11 mouse cellular contexts compared by ENCODE assay signal in the genomic region with DNA sequence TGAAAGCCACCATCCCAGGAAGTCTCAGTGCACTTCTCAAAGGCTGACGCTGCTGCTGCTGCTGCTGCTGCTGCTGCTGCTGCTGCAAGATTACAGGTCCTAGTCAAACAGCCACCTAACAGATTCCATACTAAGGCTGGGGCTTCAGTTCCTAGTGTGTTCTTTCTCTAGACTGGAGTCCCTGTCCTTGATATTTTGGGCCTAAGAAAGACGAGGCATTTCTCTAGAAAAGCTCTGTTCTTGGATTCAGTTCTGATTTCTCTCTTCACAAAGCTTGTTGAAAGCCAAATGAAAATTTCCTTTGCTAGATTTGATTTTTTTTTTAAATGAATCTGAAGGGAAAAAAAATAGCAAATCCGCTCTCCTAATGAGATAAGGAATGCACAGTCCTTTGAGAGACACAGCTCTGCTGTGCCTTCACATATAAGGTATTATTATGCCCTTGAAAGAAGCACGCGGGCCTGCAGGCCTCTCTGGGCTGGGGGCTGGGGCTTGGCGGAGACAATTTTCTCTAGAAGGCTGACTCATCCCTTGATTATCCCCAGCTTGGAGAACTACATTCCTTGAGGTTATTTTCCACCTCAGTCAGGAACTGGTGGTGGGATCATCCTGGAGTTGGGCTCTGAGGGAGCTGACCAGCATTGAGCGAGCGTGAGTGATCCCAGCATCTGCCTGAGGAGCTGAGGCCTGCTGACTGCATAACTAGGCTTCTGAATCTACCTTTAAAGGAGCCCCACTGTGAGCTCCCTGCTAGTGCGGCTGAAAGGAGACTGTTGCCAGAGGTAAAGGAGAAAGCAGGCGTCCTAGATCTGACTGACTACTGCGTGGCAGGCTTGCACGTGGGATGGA. TPM values are rescaled to one million over a fixed set of nuclear protein-coding genes. Genes with fewer than 3 reads are reported as not detected.
DNase-seq lines count a peak whose midpoint lies in the region; ATAC-seq and TF ChIP-seq lines count a peak whose summit lies in the region.
"Had no signal": no experiment of that assay in that cellular context is flagged by ENCODE, and none has a peak within 500 bp of the region (broad histone marks: within the 10 kb centered on the region; RNA-seq: fewer than 3 reads in every experiment).

No protein-coding gene starts in this region.

- H3K4me1 ChIP-seq in embryonic facial prominence, embryonic 11.5 days (ENCODE audit: control insufficient read depth, insufficient read depth, low read length): no peaks in the 10 kb centered on the region
- peaks cover 15% of the 10 kb centered on the region; the same call in 1 of the 2 replicates for H3K4me1 ChIP-seq in embryonic facial prominence, embryonic 10.5 days
- no peaks in the 10 kb centered on the region for H3K4me1 ChIP-seq in limb, embryonic 14.5 days (ENCODE audit: control insufficient read depth, insufficient read depth, low read length)
- 0 out of 2 replicates have a peak, but pooled peaks cover 2% of the 10 kb centered on the region for H3K4me1 ChIP-seq in limb, embryonic 10.5 days
- no peaks in the 10 kb centered on the region for H3K4me1 ChIP-seq in hindbrain, postnatal 0 days (ENCODE audit: insufficient read depth, low read length)

- H3K4me2 ChIP-seq in embryonic facial prominence, embryonic 11.5 days (ENCODE audit: low read depth, low read length): no peak overlapping the region
- no peak overlapping the region for H3K4me2 ChIP-seq in limb, embryonic 14.5 days (replicated peaks; ENCODE audit: low read depth, low read length, severe bottlenecking)
- H3K4me2 ChIP-seq in hindbrain, postnatal 0 days (ENCODE audit: low read depth, low read length): no peak overlapping the region

- H3K9me3 ChIP-seq in embryonic facial prominence, embryonic 11.5 days (replicated peaks; ENCODE audit: control insufficient read depth, low read length): no peaks in the 10 kb centered on the region
- no peaks in the 10 kb centered on the region for H3K9me3 ChIP-seq in embryonic facial prominence, embryonic 10.5 days
- no peaks in the 10 kb centered on the region for H3K9me3 ChIP-seq in limb, embryonic 14.5 days (ENCODE audit: control insufficient read depth, low read length)
- no peaks in the 10 kb centered on the region for H3K9me3 ChIP-seq in limb, embryonic 10.5 days (replicated peaks)
- H3K9me3 ChIP-seq in hindbrain, postnatal 0 days (ENCODE audit: low read length): no peaks in the 10 kb centered on the region

- H3K27ac ChIP-seq in embryonic facial prominence, embryonic 11.5 days (replicated peaks; ENCODE audit: low read depth, low read length): no peak overlapping the region
- H3K27ac ChIP-seq in embryonic facial prominence, embryonic 10.5 days (replicated peaks): no peak overlapping the region
- H3K27ac ChIP-seq in limb, embryonic 14.5 days (replicated peaks; ENCODE audit: low read depth, low read length): no peak overlapping the region
- H3K27ac ChIP-seq in limb, embryonic 10.5 days: no peak overlapping the region
- H3K27ac ChIP-seq in hindbrain, postnatal 0 days: peak overlapping the region; percentile 16; the same call in 1 of the 2 replicates
- H3K27ac ChIP-seq: heart, adult 2 months had no signal

- no peak for TF ChIP-seq CTCF in hindbrain, postnatal 0 days (IDR thresholded peaks at IDR 0.05; ENCODE audit: low read depth)

- WGBS in embryonic facial prominence, embryonic 11.5 days: 19% methylated on average over 12 of the region's 12 CpGs
- WGBS in embryonic facial prominence, embryonic 10.5 days: 18% methylated on average over 12 of the region's 12 CpGs
- 25% methylated on average over 12 of the region's 12 CpGs for WGBS in limb, embryonic 14.5 days
- 28% methylated on average over 12 of the region's 12 CpGs for WGBS in limb, embryonic 10.5 days
- 31% methylated on average over 12 of the region's 12 CpGs for WGBS in hindbrain, postnatal 0 days

- H3K27me3 ChIP-seq in embryonic facial prominence, embryonic 11.5 days (ENCODE audit: control insufficient read depth, insufficient read depth, low read length): no peaks in the 10 kb centered on the region
- H3K27me3 ChIP-seq in embryonic facial prominence, embryonic 10.5 days (replicated peaks; ENCODE audit: low read depth, poor library complexity, severe bottlenecking): no peaks in the 10 kb centered on the region
- H3K27me3 ChIP-seq in limb, embryonic 14.5 days (ENCODE audit: control insufficient read depth, insufficient read depth, low read length): no peaks in the 10 kb centered on the region
- H3K27me3 ChIP-seq in limb, embryonic 10.5 days (ENCODE audit: low read depth, poor library complexity, severe bottlenecking): no peaks in the 10 kb centered on the region
- no peaks in the 10 kb centered on the region for H3K27me3 ChIP-seq in hindbrain, postnatal 0 days (ENCODE audit: insufficient read depth, low read length)

- no peak for TF ChIP-seq POLR2A in limb, embryonic 14.5 days (IDR thresholded peaks at IDR 0.05; ENCODE audit: borderline replicate concordance, extremely low read depth, insufficient read depth, insufficient read length)

- H3K9ac ChIP-seq in embryonic facial prominence, embryonic 11.5 days (replicated peaks; ENCODE audit: low read length): no peak overlapping the region
- H3K9ac ChIP-seq in limb, embryonic 14.5 days (ENCODE audit: low read depth, low read length, severe bottlenecking): no peak overlapping the region
- no peak overlapping the region for H3K9ac ChIP-seq in hindbrain, postnatal 0 days (replicated peaks; ENCODE audit: low read length)

- no peaks in the 10 kb centered on the region for H3K36me3 ChIP-seq in embryonic facial prominence, embryonic 11.5 days (replicated peaks; ENCODE audit: control insufficient read depth, insufficient read depth, low read depth, low read length)
- no peaks in the 10 kb centered on the region for H3K36me3 ChIP-seq in embryonic facial prominence, embryonic 10.5 days (replicated peaks)
- H3K36me3 ChIP-seq in limb, embryonic 14.5 days (ENCODE audit: control insufficient read depth, insufficient read depth, low read length): no peaks in the 10 kb centered on the region
- H3K36me3 ChIP-seq in limb, embryonic 10.5 days: no peaks in the 10 kb centered on the region
- H3K36me3 ChIP-seq in hindbrain, postnatal 0 days (ENCODE audit: insufficient read depth, low read length): no peaks in the 10 kb centered on the region

- no peak overlapping the region for H3K4me3 ChIP-seq in embryonic facial prominence, embryonic 11.5 days (ENCODE audit: low read depth, low read length)
- no peak overlapping the region for H3K4me3 ChIP-seq in embryonic facial prominence, embryonic 10.5 days
- no peak overlapping the region for H3K4me3 ChIP-seq in limb, embryonic 14.5 days (replicated peaks; ENCODE audit: low read length)
- no peak overlapping the region for H3K4me3 ChIP-seq in limb, embryonic 10.5 days
- H3K4me3 ChIP-seq in hindbrain, postnatal 0 days (ENCODE audit: low read length): no peak overlapping the region
- H3K4me3 ChIP-seq: heart, adult 2 months had no signal

- DNase-seq in embryonic facial prominence, embryonic 11.5 days (ENCODE audit: low spot score): peak; percentile 27
- no peak for DNase-seq in embryonic facial prominence, embryonic 10.5 days (ENCODE audit: low spot score)
- DNase-seq in limb, embryonic 14.5 days (ENCODE audit: low spot score): peak; percentile 6
- DNase-seq in limb, embryonic 10.5 days (ENCODE audit: low spot score): no peak
- peak; percentile 17 for DNase-seq in hindbrain, postnatal 0 days (ENCODE audit: low spot score)
- DNase-seq in right cerebral cortex, postnatal 14 days: peak; percentile 34
- DNase-seq in spleen, postnatal 14 days (ENCODE audit: low spot score in 2 of 2): no peak
- DNase-seq in ovary, postnatal 36 days (ENCODE audit: low spot score): no peak
- DNase-seq: cerebellum, adult 11 months; heart, adult 2 months; kidney, adult 9 months had no signal

- no peak for ATAC-seq in embryonic facial prominence, embryonic 11.5 days (replicated peaks; ENCODE audit: insufficient number of reproducible peaks, low FRiP score, low TSS enrichment, low read depth)
- no peak for ATAC-seq in limb, embryonic 14.5 days (ENCODE audit: low FRiP score, low read depth)
- ATAC-seq in hindbrain, postnatal 0 days: peak; percentile 72

RNA-seq across cellular contexts. Expression of a gene that starts 21.2 kb away (rescaled TPM):
- polyA plus RNA-seq in embryonic facial prominence, embryonic 11.5 days (2014; fragmentation: Nextera tagmentation; extraction: Ambion mirVana): 3.4 and 3.5 TPM in 2 replicates
- polyA plus RNA-seq in embryonic facial prominence, embryonic 10.5 days (2016; fragmentation: Nextera tagmentation; extraction: Ambion mirVana): 6.0 and 7.4 TPM in 2 replicates
- polyA plus RNA-seq in limb, embryonic 14.5 days (2012; rRNA removed): 4.9 and 5.0 TPM in 2 replicates
- 2.7 and 2.8 TPM in 2 replicates for polyA plus RNA-seq in limb, embryonic 14.5 days (2014; fragmentation: Nextera tagmentation; extraction: Ambion mirVana)
- polyA plus RNA-seq in limb, embryonic 10.5 days (2016; fragmentation: Nextera tagmentation; extraction: Ambion mirVana): 6.7 and 7.0 TPM in 2 replicates
- total RNA-seq in hindbrain, postnatal 0 days (2014; rRNA removed): 23.9 and 26.0 TPM in 2 replicates
- polyA plus RNA-seq in hindbrain, postnatal 0 days (2015; fragmentation: Nextera tagmentation; extraction: Ambion mirVana): 15.4 and 15.5 TPM in 2 replicates

Comparison
In these comparisons a context has a peak if more than half of its experiments do, and no peak if none do; other contexts are left out.
1. DNase-seq: peak in embryonic facial prominence, embryonic 11.5 days (single experiment), limb, embryonic 14.5 days (single experiment), hindbrain, postnatal 0 days (single experiment) and right cerebral cortex, postnatal 14 days (single experiment); none in embryonic facial prominence, embryonic 10.5 days (single experiment), limb, embryonic 10.5 days (single experiment), spleen, postnatal 14 days (0 of 2) and ovary, postnatal 36 days (single experiment).